Mouse (Mus musculus) layer of hippocampus, adult 8-10 months (tissue): ENCODE results near the gene Map3k10. TPM values are rescaled to one million over a fixed set of nuclear protein-coding genes. Genes with fewer than 3 reads are reported as not detected.

Experiments used
- DNase-seq, 2 experiments: peaks; one replicate each; pipeline ENCODE4 v3.0.0; 2022; ENCODE audit warnings: low spot score in 2 of 2
- total RNA-seq, 4 experiments: library from RNA; stranded (reverse); gene quantifications; 2 replicates each; pipeline ENCODE4 v1.2.4; 2022

Map3k10 gene
- 100 to 1,000 TPM; 140 to 155 (median 146) TPM for total RNA-seq

- peak; percentile 93 to 95 for DNase-seq
Observed at GRCm38 (mm10) chr7:27674522-27675221, at the start of gene Map3k10. Gene Map3k10 (minus strand): TSS chr7:27674598.

DNA sequence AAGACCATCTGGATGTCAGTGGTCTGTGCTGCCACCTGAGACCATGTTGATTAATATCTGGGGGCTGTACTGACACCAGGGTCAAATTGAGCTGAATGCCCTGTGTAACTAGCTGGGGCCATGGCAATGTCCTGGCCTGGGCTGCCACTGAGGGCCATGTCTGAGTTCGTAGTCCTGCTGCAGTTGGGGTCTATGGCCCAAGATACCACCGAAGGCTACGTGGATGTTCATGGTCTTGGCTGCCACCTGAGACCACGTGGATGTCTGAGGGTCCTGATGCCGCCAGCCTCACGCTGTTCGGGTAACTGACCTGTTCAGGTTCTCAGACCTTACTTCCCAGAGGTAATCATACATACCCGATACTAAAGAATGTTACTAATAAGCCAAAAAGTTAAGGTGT lies 47.6 kb upstream of the Map3k10 start:
- DNase-seq: no peak

GRCm38 (mm10) chr7:27710402-27710801 lies 36.0 kb upstream of the Map3k10 start:
- no peak for DNase-seq

DNA sequence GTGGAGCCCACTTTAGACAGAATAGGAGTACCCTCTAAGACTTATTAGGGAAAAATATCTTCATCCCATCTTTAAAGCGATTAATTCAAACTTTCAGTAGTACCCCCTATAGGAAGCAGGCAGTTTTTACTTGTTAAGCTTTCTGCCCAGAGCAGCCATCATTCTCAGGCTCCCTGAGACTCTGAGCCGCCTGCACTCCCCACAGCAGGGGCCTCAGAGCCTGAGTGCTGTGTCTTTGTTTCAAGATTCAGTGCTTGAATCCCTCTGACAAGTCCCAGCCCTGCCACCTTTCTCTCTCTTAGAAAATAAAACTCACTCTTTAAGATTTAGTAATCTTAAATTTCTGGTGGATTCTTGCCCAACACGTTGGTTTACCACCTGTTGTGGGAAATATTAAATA lies 22.3 kb upstream of the Map3k10 start:
- no peak for DNase-seq

DNA sequence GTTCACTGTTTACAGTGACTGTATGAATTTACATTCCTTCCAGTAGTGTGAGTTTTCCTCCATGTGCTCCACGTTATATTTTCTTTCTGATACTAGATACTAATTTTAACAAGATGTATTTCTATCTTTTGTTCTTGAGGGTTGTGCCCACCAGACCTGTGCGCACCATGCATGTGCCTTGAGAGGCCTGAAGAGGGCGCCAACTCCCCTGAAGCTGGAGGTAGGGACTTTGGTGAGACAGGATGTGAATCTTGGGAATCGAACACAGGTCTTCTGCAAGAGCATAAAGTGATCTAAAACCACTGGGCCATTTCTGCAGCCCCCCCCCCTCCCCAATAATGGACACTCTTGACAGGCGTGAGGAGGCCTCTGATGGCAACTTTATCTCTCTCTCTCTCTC lies 16.7 kb upstream of the Map3k10 start:
- DNase-seq: peak in 1 of 2 experiments; percentile 20

GRCm38 (mm10) chr7:27688815-27689612 lies 14.6 kb upstream of the Map3k10 start, which contains the start of gene Zfp607b:
Gene Zfp607b (plus strand): TSS chr7:27689340.
- DNase-seq: peak; percentile 95 to 97

GRCm38 (mm10) chr7:27688246-27688788 lies 13.9 kb upstream of the Map3k10 start:
- DNase-seq: no peak

- no peak for DNase-seq
Observed at GRCm38 (mm10) chr7:27687836-27688235, 13.4 kb upstream of the Map3k10 start.

DNA sequence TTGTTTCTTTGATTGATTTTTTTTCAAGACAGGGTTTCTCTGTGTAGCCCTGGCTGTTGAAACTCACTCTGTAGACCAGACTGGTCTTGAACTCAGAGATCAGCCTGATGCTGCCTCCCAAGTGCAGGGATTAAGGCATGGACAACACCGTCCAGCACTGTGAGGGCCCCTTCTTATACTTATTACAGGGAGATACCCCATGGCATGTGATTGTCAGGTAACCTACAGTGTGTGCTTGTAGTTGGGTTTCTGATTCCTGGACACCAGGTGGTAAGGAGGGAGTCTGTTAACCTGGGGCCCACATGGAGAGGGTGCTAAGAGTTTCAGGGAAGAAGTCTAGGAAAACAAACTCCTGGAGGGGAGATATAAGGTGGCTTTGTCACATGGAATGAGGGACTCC lies 12.6 kb upstream of the Map3k10 start:
- no peak for DNase-seq

GRCm38 (mm10) chr7:27685681-27686080 lies 11.3 kb upstream of the Map3k10 start:
- DNase-seq: no peak

- no peak for DNase-seq
Observed at GRCm38 (mm10) chr7:27685220-27685619, 10.8 kb upstream of the Map3k10 start.

DNA sequence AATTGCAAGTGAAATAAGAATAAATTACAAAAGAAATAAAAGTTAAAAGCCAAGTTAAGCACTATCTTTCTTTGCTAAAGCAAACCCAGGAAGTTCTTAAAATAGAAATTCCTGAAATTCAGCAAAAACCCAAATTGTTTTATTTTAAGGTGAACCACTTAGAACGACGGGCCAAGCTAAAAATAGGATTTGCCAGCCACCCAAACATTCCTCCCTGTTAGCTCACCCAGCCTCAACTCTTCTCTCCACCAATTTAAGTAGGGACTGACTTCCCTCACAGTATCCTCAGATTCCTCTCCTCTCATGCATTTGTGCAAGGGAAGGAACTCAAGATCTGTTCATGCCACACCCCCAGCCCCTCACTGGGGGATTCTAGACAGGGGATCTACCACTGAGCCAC lies 8.8 kb upstream of the Map3k10 start:
- DNase-seq: no peak

DNA sequence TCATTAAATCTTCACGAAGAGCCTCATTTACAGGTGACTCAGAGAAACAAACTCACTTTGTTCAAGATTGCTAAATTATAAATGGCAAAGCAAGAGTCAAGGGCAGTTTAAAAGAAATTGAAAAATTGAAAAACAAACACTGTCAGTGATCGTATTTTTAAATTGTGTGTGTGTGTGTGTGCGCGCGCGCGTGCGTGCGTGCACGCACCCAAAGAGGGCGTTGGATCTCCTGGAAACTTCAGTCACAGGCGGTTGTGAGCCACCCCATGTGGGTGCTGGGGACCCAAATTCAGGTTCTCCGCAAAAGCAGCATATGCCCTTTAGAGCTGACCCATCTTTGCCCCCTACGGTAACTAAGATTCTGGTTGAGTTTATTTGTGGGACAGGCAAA lies 819 bp upstream of the Map3k10 start:
- no peak for DNase-seq

DNA sequence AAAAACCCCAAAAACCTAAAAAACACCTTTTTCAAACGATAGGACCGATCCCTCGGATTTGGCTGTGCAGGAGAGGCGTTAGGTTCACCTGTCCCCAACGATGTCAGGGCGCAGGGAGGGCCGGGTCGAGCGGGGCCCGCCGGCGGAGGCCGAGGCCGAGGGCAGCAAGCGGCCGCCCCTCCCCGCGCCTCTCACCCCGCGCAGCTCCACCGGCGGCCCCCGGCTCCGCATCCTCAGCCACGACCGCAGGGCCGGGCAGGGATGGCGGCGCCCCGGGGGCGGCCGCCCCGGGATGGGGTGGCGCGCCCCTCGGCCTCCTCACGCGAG lies 240 bp downstream of the Map3k10 start:
- DNase-seq: no peak

GRCm38 (mm10) chr7:27673575-27674131 lies 745 bp downstream of the Map3k10 start:
- DNase-seq: no peak

GRCm38 (mm10) chr7:27673064-27673574 lies 1.3 kb downstream of the Map3k10 start:
- no peak for DNase-seq

DNA sequence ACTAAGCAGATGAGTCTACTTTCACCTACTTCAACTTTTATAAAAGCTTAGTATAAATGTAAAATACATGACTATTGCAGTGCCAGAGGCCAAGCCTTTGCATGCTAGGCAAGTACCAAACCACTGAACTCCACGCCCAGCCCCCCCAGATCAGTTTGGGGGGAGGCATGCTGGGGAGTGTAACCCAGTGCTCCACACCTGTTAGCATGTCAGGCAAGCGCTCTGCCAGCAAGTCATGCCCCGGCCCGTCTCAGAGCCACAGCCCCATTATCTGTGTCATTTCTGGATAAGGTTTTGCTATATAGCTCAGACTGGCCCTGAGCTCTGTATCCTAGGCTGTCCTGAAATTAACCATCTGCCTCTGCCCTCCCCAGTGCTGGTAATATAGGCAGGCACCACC lies 12.4 kb downstream of the Map3k10 start:
- DNase-seq: no peak

DNA sequence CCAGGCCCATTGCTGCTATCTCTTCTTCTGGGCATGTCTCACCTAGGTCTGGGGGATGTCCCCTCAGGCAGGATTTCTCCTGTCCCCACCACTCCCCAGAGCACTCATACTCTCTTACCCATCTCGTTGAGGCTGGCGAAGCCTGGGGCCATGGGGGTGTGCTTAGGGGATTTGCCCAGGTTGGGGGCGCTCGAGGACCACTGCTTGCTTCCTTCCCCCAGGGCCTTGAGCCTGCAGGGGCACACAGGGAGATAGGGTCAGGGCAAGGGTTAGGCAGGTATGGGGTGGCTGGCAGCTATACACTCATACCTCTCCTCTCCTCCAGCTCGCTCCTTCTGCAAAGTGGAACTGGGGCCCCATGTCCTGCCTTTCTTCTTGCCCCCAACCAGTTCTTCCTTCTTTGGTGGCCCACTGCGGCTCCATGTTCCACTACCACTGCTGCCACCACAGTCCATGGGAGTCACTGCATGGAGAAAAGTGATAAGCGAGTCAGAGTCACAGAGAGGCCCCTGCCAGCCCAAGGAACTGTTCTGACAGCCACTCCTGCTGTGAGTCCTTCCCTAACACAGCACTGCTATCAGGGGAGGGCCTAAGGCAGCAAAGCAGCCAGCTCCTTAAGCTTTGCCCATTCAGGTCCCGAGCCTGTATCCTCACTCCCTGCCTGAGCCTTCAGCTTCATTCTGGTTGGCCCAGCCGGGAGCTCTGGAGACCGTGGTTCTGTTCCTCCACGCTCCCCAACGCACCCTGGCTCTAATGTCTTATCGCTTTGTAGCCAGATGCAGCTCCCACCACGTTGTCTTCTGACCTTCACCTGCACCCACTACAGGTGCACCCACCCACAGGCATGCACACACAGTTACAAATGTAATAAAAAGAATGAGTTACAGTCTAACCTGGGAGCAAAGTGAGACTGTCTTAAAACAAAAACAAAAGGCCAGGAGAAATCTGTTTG lies 15.4 kb downstream of the Map3k10 start:
- no peak for DNase-seq

- no peak for DNase-seq
Observed at GRCm38 (mm10) chr7:27657824-27658395, 16.5 kb downstream of the Map3k10 start.

DNA sequence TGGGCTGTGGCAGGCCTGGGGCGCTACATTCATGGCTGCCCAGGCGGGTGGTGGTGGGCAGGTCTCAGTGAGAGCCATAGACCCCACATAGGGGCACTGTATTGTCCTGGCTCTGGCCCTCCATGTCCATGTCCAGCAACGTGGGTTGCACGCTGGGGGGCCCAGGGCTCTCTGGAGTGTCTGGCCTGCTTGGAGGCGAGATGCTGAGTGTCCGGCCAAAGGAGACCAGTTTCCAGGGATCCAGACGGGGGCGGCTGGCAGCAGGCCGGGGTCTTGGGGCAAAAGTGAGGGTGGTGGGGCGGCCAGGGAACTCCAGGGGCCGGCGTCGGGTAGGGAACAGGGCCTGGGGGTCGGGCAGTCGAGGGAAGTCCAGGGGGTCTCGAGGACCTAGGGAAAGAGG lies 17.8 kb downstream of the Map3k10 start:
- no peak for DNase-seq

GRCm38 (mm10) chr7:27655545-27655944 lies 18.9 kb downstream of the Map3k10 start:
- no peak for DNase-seq
